Mouse (Mus musculus) regulatory T cell (primary cell): ENCODE measurements around the gene Dpy19l3.

Experiments
- in situ Hi-C: fragments of 300-600 bp; cut with MboI, MseI; formaldehyde crosslinking; loops from one replicate; pipeline ENCODE4 v1.15.1; 2025; ENCODE audit warnings: high pct_unique_total_duplicates

The Dpy19l3 gene

GRCm38 (mm10) chr7:35753319-35754032 lies 778 bp downstream of the Dpy19l3 start:
- in situ Hi-C loops, result no loop called here

- in situ Hi-C loops, result no loop called here
These were observed 3.4 kb downstream of the Dpy19l3 start for GRCm38 (mm10) chr7:35750873-35751272.

- in situ Hi-C loops, result loop anchor here (5.0 to 10.0 kb wide), 2 partner anchors 55 to 353 kb away; partner anchors contain the start of genes Cep89, Faap24 and Zfp507
These were observed 6.8 kb downstream of the Dpy19l3 start for GRCm38 (mm10) chr7:35747397-35747964.

GRCm38 (mm10) chr7:35746686-35747396 lies 7.4 kb downstream of the Dpy19l3 start:
- in situ Hi-C loops, result loop anchor here (5.0 to 10.0 kb wide), 2 partner anchors 55 to 352 kb away; partner anchors contain the start of genes Cep89, Faap24 and Zfp507

GRCm38 (mm10) chr7:35745281-35745702 lies 9.0 kb downstream of the Dpy19l3 start:
- in situ Hi-C loops, result loop anchor here (5.0 to 10.0 kb wide), 2 partner anchors 57 to 350 kb away; partner anchors contain the start of genes Cep89, Faap24 and Zfp507

- in situ Hi-C loops, result loop anchor here (5.0 to 10.0 kb wide), 2 partner anchors 58 to 350 kb away; partner anchors contain the start of genes Cep89, Faap24 and Zfp507
These were observed 9.5 kb downstream of the Dpy19l3 start for GRCm38 (mm10) chr7:35744771-35745170.

GRCm38 (mm10) chr7:35742310-35742709 lies 11.9 kb downstream of the Dpy19l3 start:
- in situ Hi-C loops, result loop anchor here (10.0 kb wide), 1 partner anchor 348 kb away; the partner anchor contains the start of genes Cep89 and Faap24

- in situ Hi-C loops, result loop anchor here (10.0 kb wide), 1 partner anchor 347 kb away; the partner anchor contains the start of genes Cep89 and Faap24
These were observed 12.4 kb downstream of the Dpy19l3 start for GRCm38 (mm10) chr7:35741858-35742257.

- in situ Hi-C loops, result loop anchor here (10.0 kb wide), 1 partner anchor 346 kb away; the partner anchor contains the start of genes Cep89 and Faap24
These were observed 13.6 kb downstream of the Dpy19l3 start for GRCm38 (mm10) chr7:35740489-35741230.

GRCm38 (mm10) chr7:35738871-35739270 lies 15.4 kb downstream of the Dpy19l3 start:
- in situ Hi-C loops, result no loop called here

GRCm38 (mm10) chr7:35733313-35734050 lies 20.8 kb downstream of the Dpy19l3 start:
- in situ Hi-C loops, result no loop called here

- in situ Hi-C loops, result no loop called here
These were observed 21.6 kb downstream of the Dpy19l3 start for GRCm38 (mm10) chr7:35732585-35733059.

- in situ Hi-C loops, result no loop called here
These were observed 24.6 kb downstream of the Dpy19l3 start for GRCm38 (mm10) chr7:35729621-35730031.

- in situ Hi-C loops, result no loop called here
These were observed 25.9 kb downstream of the Dpy19l3 start for GRCm38 (mm10) chr7:35728376-35728775.

- in situ Hi-C loops, result no loop called here
These were observed 31.2 kb downstream of the Dpy19l3 start for GRCm38 (mm10) chr7:35723035-35723434.

GRCm38 (mm10) chr7:35718421-35719178 lies 35.7 kb downstream of the Dpy19l3 start:
- in situ Hi-C loops, result no loop called here

- in situ Hi-C loops, result no loop called here
These were observed 43.9 kb downstream of the Dpy19l3 start for GRCm38 (mm10) chr7:35710366-35710765.

GRCm38 (mm10) chr7:35708101-35708500 lies 46.2 kb downstream of the Dpy19l3 start:
- in situ Hi-C loops, result no loop called here

GRCm38 (mm10) chr7:35699005-35699404 lies 55.2 kb downstream of the Dpy19l3 start:
- in situ Hi-C loops, result no loop called here

- in situ Hi-C loops, result no loop called here
These were observed 56.2 kb downstream of the Dpy19l3 start for GRCm38 (mm10) chr7:35698073-35698472.
